Mouse (Mus musculus) embryonic facial prominence, embryonic 12.5 days (tissue): ENCODE results near the gene Cul5. TPM values are rescaled to one million over a fixed set of nuclear protein-coding genes. Genes with fewer than 3 reads are reported as not detected.

Experiments
- polyA plus RNA-seq: library from polyadenylated mRNA; unstranded; fragments of >200 nt; fragmentation: Nextera tagmentation; extraction: Ambion mirVana; gene quantifications from 2 replicates; pipeline ENCODE4 v1.2.1, GENCODE M21; 2016

Gene Cul5
- polyA plus RNA-seq, 1 experiment from 2014 or later = 44.0 TPM

Other genes starting within 250 kb of the Cul5 start
- gene Atm, start 133.3 kb downstream of the Cul5 start, polyA plus RNA-seq = 16.9 and 18.3 TPM in 2 replicates
- gene Npat, start 133.0 kb downstream of the Cul5 start, polyA plus RNA-seq = 21.9 and 24.1 TPM in 2 replicates
- gene Acat1, start 59.6 kb downstream of the Cul5 start, polyA plus RNA-seq = 89.4 and 91.0 TPM in 2 replicates
- gene Rab39, start 36.2 kb upstream of the Cul5 start, polyA plus RNA-seq = 0.97 and 1.3 TPM in 2 replicates
- gene Slc35f2, start 101.5 kb upstream of the Cul5 start, polyA plus RNA-seq = 7.2 and 8.2 TPM in 2 replicates
- 10.9 and 13.5 TPM in 2 replicates for gene Sln, start 180.2 kb upstream of the Cul5 start, polyA plus RNA-seq